Mouse (Mus musculus): Measurements from ENCODE around the gene Ttyh2.
A peak's percentile ranks its signal among the peaks of the same experiment; 100 is the strongest.

Ttyh2 gene

DNA sequence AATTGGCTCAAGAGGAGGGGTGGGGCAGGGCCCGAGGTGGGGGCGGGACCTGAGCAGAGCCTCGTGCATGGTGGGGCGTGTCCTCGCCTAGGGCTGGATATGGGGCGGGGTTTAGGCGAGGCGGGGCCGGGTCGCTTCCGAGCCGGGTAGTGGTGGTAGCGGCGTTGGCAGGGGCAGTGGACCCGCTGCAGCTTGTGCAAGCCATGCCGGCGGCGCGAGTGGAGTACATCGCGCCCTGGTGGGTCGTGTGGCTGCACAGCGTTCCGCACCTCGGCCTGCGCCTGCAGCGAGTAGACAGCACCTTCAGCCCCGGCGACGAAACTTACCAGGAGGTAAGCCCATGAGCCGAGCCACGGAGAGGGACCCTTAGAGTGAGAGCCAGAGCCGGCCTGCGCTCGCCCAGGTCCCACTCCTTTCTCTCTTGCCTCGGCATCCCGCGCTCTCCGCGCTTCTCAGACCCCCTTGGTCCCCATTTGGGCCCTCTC, at the start of gene Ttyh2:
Gene Ttyh2, plus strand, starts transcription at position 91 of the 485 bp plus-strand sequence.
- peak; percentile 85 for DNase-seq (ENCODE audit: low spot score)

GRCm38 (mm10) chr11:114626071-114626690, 49.0 kb upstream of the Ttyh2 start:
- DNase-seq (ENCODE audit: low spot score), result no peak

DNA sequence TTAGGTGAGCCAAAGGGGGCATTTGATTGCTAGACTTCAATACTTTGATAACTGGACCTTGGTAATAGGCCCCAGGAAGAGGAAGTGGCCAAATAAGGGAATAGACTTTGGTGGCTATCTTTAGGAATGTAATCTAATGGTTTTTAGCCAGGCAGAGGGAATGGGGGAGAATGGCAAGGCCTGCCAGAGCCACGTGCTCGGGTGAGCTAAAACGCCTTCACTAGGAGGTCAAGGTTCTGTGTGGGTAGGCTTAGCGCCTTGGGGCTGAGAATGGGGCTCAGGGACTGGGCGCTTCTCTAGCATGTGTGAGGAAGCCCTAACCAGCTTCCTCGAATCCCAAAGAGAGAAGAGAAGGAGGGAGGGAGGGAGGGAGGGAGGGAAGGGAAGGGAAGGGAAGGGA, 48.2 kb upstream of the Ttyh2 start:
- DNase-seq (ENCODE audit: low spot score), result no peak

- peak; percentile 48 for DNase-seq (ENCODE audit: low spot score)
Observed at GRCm38 (mm10) chr11:114628032-114628431, 47.2 kb upstream of the Ttyh2 start.

DNA sequence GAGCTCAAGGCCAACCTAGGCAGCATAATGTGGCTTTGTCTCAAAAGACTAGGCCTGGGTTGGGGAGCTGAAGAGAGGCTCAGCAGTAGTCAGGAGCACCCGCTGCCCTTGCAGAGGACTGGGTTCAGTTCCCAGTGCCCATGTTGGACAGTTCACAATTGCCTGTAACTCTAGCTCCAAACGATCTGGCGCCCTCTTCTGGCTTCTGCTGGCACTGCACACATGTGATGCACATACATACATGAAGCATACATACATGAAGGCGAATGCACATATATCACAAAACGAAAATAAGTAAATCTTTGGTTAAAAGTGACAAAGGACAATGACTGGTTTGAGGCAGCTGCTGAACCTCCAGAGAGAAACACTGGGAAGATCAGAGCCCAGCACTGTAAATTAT, 45.2 kb upstream of the Ttyh2 start:
- DNase-seq (ENCODE audit: low spot score), result peak; percentile 22

- DNase-seq (ENCODE audit: low spot score), result no peak
Observed at GRCm38 (mm10) chr11:114632266-114632665, 43.0 kb upstream of the Ttyh2 start.

DNA sequence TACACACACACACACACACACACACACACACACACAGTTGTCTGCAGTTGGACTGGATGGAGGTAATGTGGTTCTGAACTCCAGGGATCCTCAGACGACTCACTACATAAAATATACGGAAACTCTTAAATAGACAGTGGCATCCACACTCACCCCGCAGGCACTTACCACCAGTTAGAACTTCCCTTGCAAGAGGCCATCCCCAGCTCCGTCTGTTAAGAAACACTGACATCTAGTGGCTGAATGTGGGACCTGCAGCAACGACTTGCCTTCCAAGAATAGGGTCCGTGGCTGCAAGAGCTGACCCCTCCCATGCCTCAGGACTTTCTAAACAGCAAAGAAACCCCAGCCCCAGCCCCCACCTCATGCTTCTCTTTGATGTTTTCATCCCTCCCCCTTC, 38.9 kb upstream of the Ttyh2 start:
- peak; percentile 81 for DNase-seq (ENCODE audit: low spot score)

GRCm38 (mm10) chr11:114636727-114637505, 38.3 kb upstream of the Ttyh2 start:
- DNase-seq (ENCODE audit: low spot score), result no peak

GRCm38 (mm10) chr11:114638647-114639290, 36.5 kb upstream of the Ttyh2 start:
- no peak for DNase-seq (ENCODE audit: low spot score)

DNA sequence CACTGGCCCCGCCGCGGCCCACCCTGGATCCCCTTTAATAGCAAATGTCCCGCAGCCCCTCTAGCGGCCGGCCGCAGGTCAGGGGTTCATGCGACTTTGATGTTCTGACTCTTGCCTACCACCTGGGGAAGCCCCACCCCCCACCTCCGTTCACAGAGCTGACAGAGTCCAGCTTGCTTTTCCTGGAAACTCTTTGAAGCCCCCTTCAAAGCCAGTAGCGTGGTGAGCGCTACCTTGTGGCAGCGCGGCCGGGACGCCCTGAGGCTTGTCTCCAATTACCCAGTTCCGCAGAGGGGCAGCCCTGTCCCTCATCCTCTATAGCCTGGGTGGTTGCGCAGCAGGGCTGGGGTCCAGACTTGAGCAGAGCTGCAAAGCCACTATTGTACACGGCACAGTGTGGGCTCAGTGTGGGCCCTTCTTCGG, 35.5 kb upstream of the Ttyh2 start:
- DNase-seq (ENCODE audit: low spot score), result no peak

DNA sequence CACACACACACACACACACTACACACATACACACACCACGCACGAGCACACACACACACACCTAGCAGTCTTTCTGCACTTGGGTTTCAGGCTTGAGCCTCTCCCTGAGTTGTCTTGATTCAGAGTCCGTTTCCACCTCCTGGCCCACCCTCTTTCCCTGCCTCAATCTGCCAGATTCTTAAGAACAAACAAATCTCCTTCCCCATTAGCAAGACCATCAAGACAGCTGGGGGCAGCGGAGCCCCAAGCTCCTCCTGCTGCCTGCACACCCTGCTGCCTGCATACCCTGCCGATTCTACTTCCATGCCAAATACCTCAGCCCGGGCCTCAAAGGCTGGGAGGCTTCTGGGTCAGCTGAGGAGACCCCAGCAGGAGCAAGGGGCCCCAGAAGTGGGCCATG, 34.6 kb upstream of the Ttyh2 start:
- no peak for DNase-seq (ENCODE audit: low spot score)

- DNase-seq (ENCODE audit: low spot score), result no peak
Observed at GRCm38 (mm10) chr11:114641136-114641535, 34.1 kb upstream of the Ttyh2 start.

DNA sequence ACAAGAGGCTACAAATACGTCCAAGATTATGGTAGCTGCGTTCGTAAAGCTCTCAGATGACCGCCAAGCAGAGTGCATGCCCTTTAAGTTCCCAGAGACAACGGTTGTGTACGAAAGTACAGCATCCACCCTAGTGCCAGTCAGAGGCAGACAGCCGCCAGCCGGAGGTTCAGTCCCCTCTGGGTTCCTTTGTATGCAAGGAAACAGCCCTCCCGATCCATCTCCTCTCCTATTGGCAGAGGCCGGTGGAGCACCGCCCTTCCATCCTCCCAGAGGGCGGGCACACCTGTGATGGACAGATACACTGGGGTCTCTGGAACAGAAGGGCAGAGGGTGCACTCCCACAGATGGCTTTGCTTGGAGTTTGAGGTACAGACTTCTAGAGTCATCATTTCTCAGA, 33.0 kb upstream of the Ttyh2 start:
- peak; percentile 81 for DNase-seq (ENCODE audit: low spot score)

DNA sequence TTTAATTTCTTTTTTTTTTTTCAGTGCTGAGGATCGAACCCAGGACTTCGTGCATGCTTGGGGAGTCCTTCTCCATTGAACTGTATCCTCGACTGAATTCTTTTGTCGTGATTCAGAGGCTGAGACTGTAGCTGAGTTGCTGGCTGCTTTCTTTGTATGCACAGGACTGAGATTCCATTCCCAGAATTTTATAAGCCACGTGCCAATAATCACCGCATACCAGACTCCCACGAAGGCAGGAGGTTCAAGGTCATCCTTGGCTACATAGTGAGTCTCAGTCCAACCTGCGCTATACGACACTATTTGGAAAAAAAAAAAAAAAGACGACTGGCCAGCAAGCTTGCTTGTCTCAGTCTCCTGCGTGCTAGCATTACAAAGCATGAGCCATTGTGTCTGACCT, 32.3 kb upstream of the Ttyh2 start:
- DNase-seq (ENCODE audit: low spot score), result no peak

DNA sequence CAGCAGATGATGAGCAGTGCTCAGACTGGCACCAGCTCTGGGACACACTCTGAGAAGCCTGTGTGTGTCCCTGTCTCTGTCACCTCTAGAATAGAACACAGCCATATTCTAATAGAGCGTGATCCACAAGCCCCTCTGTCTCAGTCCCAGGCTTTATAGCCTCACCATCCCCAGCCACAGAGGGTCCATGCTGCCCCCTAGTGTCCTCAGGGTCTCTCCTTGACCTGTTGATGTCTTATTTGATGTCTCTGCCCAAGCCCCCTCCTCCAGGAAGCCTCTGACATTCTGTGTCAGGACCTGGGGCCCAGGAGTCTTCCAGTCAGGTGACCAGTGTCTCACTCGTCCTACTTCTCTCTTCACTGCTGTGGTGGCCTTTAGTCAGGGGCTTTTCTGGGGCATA, 31.1 kb upstream of the Ttyh2 start:
- no peak for DNase-seq (ENCODE audit: low spot score)

DNA sequence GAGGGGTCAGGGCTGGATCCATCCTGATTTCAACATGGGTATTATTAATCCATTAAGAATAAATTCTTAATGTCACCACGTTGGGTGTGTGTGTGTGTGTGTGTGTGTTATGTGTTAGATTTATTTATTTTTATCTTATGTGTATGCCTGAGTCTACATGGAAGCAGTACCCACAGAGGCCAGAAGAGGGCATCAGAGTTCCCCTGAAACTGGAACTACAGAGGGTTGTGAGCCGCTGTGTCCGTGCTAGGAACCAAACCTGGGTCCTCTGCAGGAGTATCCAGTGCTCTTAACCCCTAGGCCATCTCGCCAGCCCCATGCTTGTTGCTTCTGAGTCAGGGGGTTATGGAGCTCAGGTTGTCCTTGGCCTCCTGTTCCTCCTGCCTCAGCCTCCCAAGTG, 25.7 kb upstream of the Ttyh2 start:
- DNase-seq (ENCODE audit: low spot score), result no peak

GRCm38 (mm10) chr11:114652531-114652930, 22.7 kb upstream of the Ttyh2 start:
- DNase-seq (ENCODE audit: low spot score), result no peak

- no peak for DNase-seq (ENCODE audit: low spot score)
Observed at GRCm38 (mm10) chr11:114653664-114654063, 21.6 kb upstream of the Ttyh2 start.

DNA sequence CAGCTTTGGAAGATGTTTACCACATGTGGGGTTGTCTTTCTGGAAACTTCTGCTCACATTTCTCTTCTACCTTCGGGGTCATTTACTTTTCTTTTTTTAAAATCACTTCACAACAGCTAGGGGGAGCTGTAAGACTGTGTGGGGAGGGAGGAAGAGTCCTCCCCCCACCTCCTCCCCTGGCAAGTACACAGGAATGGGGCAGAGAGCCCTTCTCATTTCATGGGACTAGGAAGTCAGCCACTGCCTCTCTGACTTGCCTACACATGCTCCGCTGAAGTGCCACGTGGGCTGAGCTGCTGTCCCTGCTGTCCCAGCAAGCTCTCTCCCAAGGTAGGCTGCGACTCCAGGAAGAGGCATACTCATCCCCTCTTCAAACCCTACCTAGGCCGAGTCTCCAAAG, 20.7 kb upstream of the Ttyh2 start:
- DNase-seq (ENCODE audit: low spot score), result no peak

- DNase-seq (ENCODE audit: low spot score), result no peak
Observed at GRCm38 (mm10) chr11:114655350-114656008, 19.8 kb upstream of the Ttyh2 start.

DNA sequence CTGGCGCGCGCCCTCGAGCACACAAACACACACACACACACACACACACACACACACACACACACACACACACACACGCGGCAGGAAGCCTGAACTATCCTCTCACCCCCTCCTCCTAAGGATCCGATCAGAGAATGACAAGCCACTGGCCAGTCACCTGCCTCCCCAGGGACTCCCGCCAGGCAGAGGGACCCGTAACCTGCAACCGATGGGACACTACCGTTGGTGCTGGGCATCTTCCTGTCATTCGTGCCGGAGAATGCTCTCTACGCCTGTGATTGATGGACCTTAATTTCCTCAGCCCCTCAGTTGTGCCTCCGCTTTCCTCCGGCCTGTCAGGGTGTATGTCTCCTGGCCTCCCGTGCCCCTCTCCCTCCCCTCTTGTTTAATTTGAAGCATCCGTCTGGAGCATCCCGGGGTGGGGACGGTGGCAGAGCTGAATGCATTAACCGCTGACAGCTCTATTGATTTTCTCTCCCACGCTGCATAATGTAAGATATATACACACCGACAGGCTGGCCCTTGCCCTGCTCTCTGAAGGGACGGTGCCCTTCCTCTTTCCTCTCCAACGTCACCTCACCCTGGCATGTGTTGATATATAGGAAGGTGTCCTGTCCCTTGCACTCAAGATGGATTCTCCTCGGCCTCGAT, 18.1 kb upstream of the Ttyh2 start:
- no peak for DNase-seq (ENCODE audit: low spot score)

DNA sequence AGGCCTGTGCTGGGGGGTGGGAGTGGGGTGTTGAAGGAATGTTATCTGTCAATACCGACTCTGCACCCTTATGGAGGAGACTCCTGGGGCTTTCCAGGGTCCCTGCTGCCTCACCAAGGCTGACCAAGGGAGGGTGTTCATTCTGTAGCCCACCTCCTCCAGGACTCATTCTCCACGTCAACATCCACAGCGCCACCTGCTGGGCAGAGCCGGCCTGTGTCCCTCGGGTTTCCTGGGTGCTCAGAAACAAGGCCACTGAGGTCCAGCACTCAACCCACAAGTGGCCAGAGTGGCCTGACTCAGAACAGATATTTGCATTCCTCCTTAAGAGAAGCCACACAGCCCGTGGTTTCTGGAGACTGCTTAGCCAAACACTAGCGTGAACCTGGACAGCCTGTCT, 17.5 kb upstream of the Ttyh2 start:
- peak; percentile 75 for DNase-seq (ENCODE audit: low spot score)

Measured in testis, postnatal 14 days (tissue).